Mouse (Mus musculus) midbrain, postnatal 0 days (tissue): Measurements from ENCODE around the gene Xbp1. TPM values are rescaled to one million over a fixed set of nuclear protein-coding genes. Genes with fewer than 3 reads are reported as not detected.
"Not testable (repeated sequence)": the region's sequence is repeated elsewhere in the genome, so short reads cannot be mapped to it uniquely, and the experiment has no call there.

Experiments
- ATAC-seq: fragments of 200-750 bp; cut with Nextera tagmentation; 2 replicates; pipeline ENCODE4 v1.8.0; 2017; ENCODE audit warnings: moderate number of reproducible peaks, mild to moderate bottlenecking, moderate TSS enrichment, moderate library complexity; ENCODE audit not compliant: low FRiP score
- DNase-seq: peaks from one replicate; pipeline ENCODE4 v3.0.0-alpha.2; 2015; ENCODE audit warnings: low spot score
- H3K27ac ChIP-seq: fragments of 300-500 bp; sonication (generic); 2 replicates; pipeline ENCODE4 v1.5.1; 2014; ENCODE audit warnings: low read depth, mild to moderate bottlenecking, low read length, mixed read lengths
- H3K27me3 ChIP-seq: fragments of 300-500 bp; sonication (generic); 2 replicates; pipeline ENCODE4 v1.6.1; 2014; ENCODE audit warnings: low read length, control low read depth, mixed read lengths; ENCODE audit not compliant: insufficient read depth
- H3K36me3 ChIP-seq: fragments of 300-500 bp; sonication (generic); 2 replicates; pipeline ENCODE4 v1.6.1; 2014; ENCODE audit warnings: low read length, control low read depth, mixed read lengths; ENCODE audit not compliant: insufficient read depth
- H3K4me1 ChIP-seq: fragments of 300-500 bp; sonication (generic); 2 replicates; pipeline ENCODE4 v1.6.1; 2014; ENCODE audit warnings: mild to moderate bottlenecking, control low read depth, antibody characterized with exemption, low read length, mixed read lengths; ENCODE audit not compliant: insufficient read depth
- H3K4me2 ChIP-seq: fragments of 300-500 bp; sonication (generic); 2 replicates; pipeline ENCODE4 v1.6.1; 2014; ENCODE audit warnings: low read depth, mild to moderate bottlenecking, low read length, mixed read lengths; ENCODE audit not compliant: poor library complexity, severe bottlenecking
- H3K4me3 ChIP-seq: fragments of 300-500 bp; sonication (generic); 2 replicates; pipeline ENCODE4 v1.5.1; 2014; ENCODE audit warnings: low read depth, mild to moderate bottlenecking, low read length, moderate library complexity
- H3K9ac ChIP-seq: fragments of 300-500 bp; sonication (generic); replicated peaks from 2 replicates; pipeline ENCODE4 v1.6.1; 2014; ENCODE audit warnings: mild to moderate bottlenecking, low read length, moderate library complexity, mixed read lengths; ENCODE audit not compliant: poor library complexity, severe bottlenecking
- H3K9me3 ChIP-seq: fragments of 300-500 bp; sonication (generic); 2 replicates; pipeline ENCODE4 v1.6.1; 2016; ENCODE audit warnings: low read length, control low read depth
- CTCF ChIP-seq: IDR thresholded peaks from 2 replicates; pipeline ENCODE4 v1.5.1; 2016; ENCODE audit warnings: antibody characterized with exemption, mild to moderate bottlenecking
- WGBS: fragments of 180-500 bp; shearing (Covaris S2); extraction: QIAGEN DNeasy Blood & Tissue Kit; methylation state at CpG from one replicate; pipeline ENCODE4 v1.1.7; 2014; 5-methylcytosine and 5-hydroxymethylcytosine counted together
- polyA plus RNA-seq: library from polyadenylated mRNA; unstranded; fragments of >200 nt; fragmentation: Nextera tagmentation; extraction: Ambion mirVana; gene quantifications from 2 replicates; pipeline ENCODE4 v1.2.1, GENCODE M21; 2015
- total RNA-seq: library from RNA; depleted of rRNA; stranded (reverse); fragments of >200 nt; gene quantifications from 2 replicates; pipeline ENCODE4 v1.2.3, GENCODE M21; 2014

Gene Xbp1
- total and polyA plus RNA-seq, 2 experiments from 2014 or later = 97.4 to 120 TPM

GRCm38 (mm10) chr11:5541230-5541798 is 20.9 kb downstream of the Xbp1 start:
- Histone ChIP-seq H3K27me3 (no peaks in the 10 kb centered on the region), H3K36me3 (no peaks in the 10 kb centered on the region), H3K4me3 (peak overlapping the region; percentile 98), H3K9ac (peak overlapping the region; percentile 86), H3K4me2 (peak overlapping the region; percentile 78), H3K4me1 (peaks cover 8% of the 10 kb centered on the region; the same call in 1 of the 2 replicates), H3K27ac (peak overlapping the region; percentile 67), H3K9me3 (no peaks in the 10 kb centered on the region)
- ATAC-seq = 0 out of 2 replicates have a peak, but pooled peaks have one; percentile 15
- 2% methylated on average over 28 of the region's 28 CpGs for WGBS
- DNase-seq = no peak
- TF ChIP-seq CTCF = no peak

- H3K4me1 ChIP-seq = peaks cover 8% of the 10 kb centered on the region; the same call in 1 of the 2 replicates
- TF ChIP-seq CTCF = peak; percentile 49
- WGBS = under 1% methylated on average over 55 of the region's 65 CpGs
- H3K27ac ChIP-seq = peak within 1 kb of the TSS; percentile 67
- DNase-seq = peak; percentile 91
- H3K9me3 ChIP-seq = no peaks in the 10 kb centered on the region
- H3K36me3 ChIP-seq = no peaks in the 10 kb centered on the region
- H3K9ac ChIP-seq = peak within 1 kb of the TSS; percentile 86
- peak within 1 kb of the TSS; percentile 78 for H3K4me2 ChIP-seq
- H3K4me3 ChIP-seq = peak within 1 kb of the TSS; percentile 98
- peak; percentile 96 for ATAC-seq
- no peaks in the 10 kb centered on the region for H3K27me3 ChIP-seq
These were observed 21.5 kb downstream of the Xbp1 start, which contains the start of gene Ccdc117 for GRCm38 (mm10) chr11:5541799-5542481. Gene Ccdc117 (minus strand): TSS chr11:5542187.

- H3K27me3 ChIP-seq = no peaks in the 10 kb centered on the region
- TF ChIP-seq CTCF = no peak
- H3K9me3 ChIP-seq = no peaks in the 10 kb centered on the region
- DNase-seq (no peak), ATAC-seq (no peak)
- H3K9ac ChIP-seq = peak overlapping the region; percentile 86; the same call in 1 of the 2 replicates
- peaks cover 8% of the 10 kb centered on the region; the same call in 1 of the 2 replicates for H3K4me1 ChIP-seq
- H3K36me3 ChIP-seq = no peaks in the 10 kb centered on the region
- H3K27ac ChIP-seq = no peak overlapping the region
- peak overlapping the region; percentile 98 for H3K4me3 ChIP-seq
- WGBS = 52% methylated on average over 5 of the region's 5 CpGs
- H3K4me2 ChIP-seq = peak overlapping the region; percentile 78
These were observed 22.2 kb downstream of the Xbp1 start for GRCm38 (mm10) chr11:5542482-5543185.

- Histone ChIP-seq H3K4me2 (no peak overlapping the region), H3K27ac (no peak overlapping the region), H3K4me1 (peaks cover 8% of the 10 kb centered on the region; the same call in 1 of the 2 replicates), H3K27me3 (no peaks in the 10 kb centered on the region), H3K9me3 (no peaks in the 10 kb centered on the region), H3K9ac (no peak overlapping the region), H3K36me3 (no peaks in the 10 kb centered on the region), H3K4me3 (no peak overlapping the region)
- DNase-seq (no peak), ATAC-seq (no peak)
- no peak for TF ChIP-seq CTCF
- 92% methylated on average over 1 of the region's 1 CpGs for WGBS
These were observed 22.8 kb downstream of the Xbp1 start for GRCm38 (mm10) chr11:5543281-5543680.

GRCm38 (mm10) chr11:5544709-5545108 is 24.2 kb downstream of the Xbp1 start:
- H3K4me2 ChIP-seq, H3K9me3 ChIP-seq, ATAC-seq, H3K27me3 ChIP-seq, H3K4me1 ChIP-seq, H3K9ac ChIP-seq, H3K27ac ChIP-seq, DNase-seq, H3K36me3 ChIP-seq, H3K4me3 ChIP-seq: not testable (repeated sequence)
- 81% methylated on average over 1 of the region's 1 CpGs for WGBS
